Mouse (Mus musculus): ENCODE measurements around the gene Gm20518. TPM values are rescaled to one million over a fixed set of nuclear protein-coding genes. Genes with fewer than 3 reads are reported as not detected.

Gene Gm20518
- polyA plus RNA-seq, 1 experiment, result 0.08 TPM

- Histone ChIP-seq H3K27me3 (ENCODE audit: control insufficient read depth, insufficient read depth, insufficient read length) (peaks cover 31% of the 10 kb centered on the region), H3ac (ENCODE audit: control insufficient read depth, insufficient read length) (no peak overlapping the region)
Observed at GRCm38 (mm10) chr16:17826500-17826899, 65.0 kb downstream of the Gm20518 start.

DNA sequence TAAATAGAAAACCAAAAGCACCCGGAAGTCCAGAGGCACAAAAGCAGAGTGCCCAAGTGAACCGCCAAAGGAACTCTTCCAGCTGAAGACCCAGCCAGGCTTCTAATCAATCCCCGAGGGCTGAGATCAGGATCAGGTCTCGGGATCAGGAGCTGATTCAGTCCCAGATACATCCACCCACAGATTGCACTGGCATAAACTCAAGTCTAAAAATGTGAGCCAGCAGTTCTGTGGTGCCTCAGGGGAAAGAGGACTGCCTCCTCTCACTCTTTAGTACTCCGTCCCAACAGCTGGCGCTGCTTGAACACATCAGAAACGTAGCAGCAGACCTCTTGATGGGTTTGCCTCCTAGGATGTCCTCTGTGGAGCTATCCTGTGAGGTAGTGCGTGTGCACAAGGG lies 74.9 kb downstream of the Gm20518 start:
- no peak for TF ChIP-seq SRF (IDR thresholded peaks at IDR 0.05; ENCODE audit: control insufficient read depth, insufficient read length, low read depth)
- TF ChIP-seq REST (IDR thresholded peaks at IDR 0.05; ENCODE audit: insufficient read depth, insufficient read length), result no peak
- no peak for TF ChIP-seq TCF3 (IDR thresholded peaks at IDR 0.05; ENCODE audit: insufficient read length, low read depth)
- no peak for TF ChIP-seq USF1 (IDR thresholded peaks at IDR 0.05; ENCODE audit: low read depth)
- no peak for TF ChIP-seq POLR2A (IDR thresholded peaks at IDR 0.05; ENCODE audit: insufficient read length, low read depth)
- TF ChIP-seq MYOG (IDR thresholded peaks at IDR 0.05; ENCODE audit: control insufficient read depth in 1 of 3, insufficient read depth in 1 of 3, insufficient read length in 2 of 3, low read depth in 2 of 3), result no peak
- TF ChIP-seq E2F4 (IDR thresholded peaks at IDR 0.05; ENCODE audit: insufficient read depth), result no peak
- TF ChIP-seq TCF12 (IDR thresholded peaks at IDR 0.05; ENCODE audit: insufficient read depth, poor library complexity, severe bottlenecking), result no peak
- TF ChIP-seq CEBPB (IDR thresholded peaks at IDR 0.05; ENCODE audit: insufficient read depth, poor library complexity, severe bottlenecking), result no peak
- no peak for TF ChIP-seq MAX (IDR thresholded peaks at IDR 0.05; ENCODE audit: low read depth)
- no peak for TF ChIP-seq MYOD1 (IDR thresholded peaks at IDR 0.05; ENCODE audit: control insufficient read depth in 1 of 3, insufficient read length in 2 of 3, low read depth in 2 of 3)
- H3K4me2 ChIP-seq (ENCODE audit: low read depth), result no peak overlapping the region
- no peaks in the 10 kb centered on the region for H3K79me2 ChIP-seq (ENCODE audit: control insufficient read depth, insufficient read depth)
- H3K4me3 ChIP-seq, result no peak overlapping the region
- H3K27me3 ChIP-seq (ENCODE audit: control insufficient read depth, insufficient read depth, insufficient read length), result no peaks in the 10 kb centered on the region
- no peaks in the 10 kb centered on the region for H3K36me3 ChIP-seq (ENCODE audit: control insufficient read depth, insufficient read depth)
- no peak overlapping the region for H3ac ChIP-seq (ENCODE audit: control insufficient read depth, insufficient read length)

More at GRCm38 (mm10) chr16:17826500-17826899, 65.0 kb downstream of the Gm20518 start:
- no peak overlapping the region for H3K4me2 ChIP-seq (ENCODE audit: low read depth)
- no peaks in the 10 kb centered on the region for H3K36me3 ChIP-seq (ENCODE audit: control insufficient read depth, insufficient read depth)
- TF ChIP-seq SRF (IDR thresholded peaks at IDR 0.05; ENCODE audit: control insufficient read depth, insufficient read length, low read depth) (no peak), CEBPB (IDR thresholded peaks at IDR 0.05; ENCODE audit: insufficient read depth, poor library complexity, severe bottlenecking) (no peak), MYOG (IDR thresholded peaks at IDR 0.05; ENCODE audit: control insufficient read depth in 1 of 3, insufficient read depth in 1 of 3, insufficient read length in 2 of 3, low read depth in 2 of 3) (no peak), REST (IDR thresholded peaks at IDR 0.05; ENCODE audit: insufficient read depth, insufficient read length) (no peak), TCF3 (IDR thresholded peaks at IDR 0.05; ENCODE audit: insufficient read length, low read depth) (no peak), TCF12 (IDR thresholded peaks at IDR 0.05; ENCODE audit: insufficient read depth, poor library complexity, severe bottlenecking) (no peak), E2F4 (IDR thresholded peaks at IDR 0.05; ENCODE audit: insufficient read depth) (no peak), USF1 (IDR thresholded peaks at IDR 0.05; ENCODE audit: low read depth) (no peak), MAX (IDR thresholded peaks at IDR 0.05; ENCODE audit: low read depth) (no peak), POLR2AphosphoS2 (IDR thresholded peaks at IDR 0.05; ENCODE audit: insufficient read length, low read depth) (no peak), MYOD1 (IDR thresholded peaks at IDR 0.05; ENCODE audit: control insufficient read depth in 1 of 3, insufficient read length in 2 of 3, low read depth in 2 of 3) (no peak), POLR2A (IDR thresholded peaks at IDR 0.05; ENCODE audit: insufficient read length, low read depth) (no peak)
- no peak overlapping the region for H3K4me3 ChIP-seq
- H3K79me2 ChIP-seq (ENCODE audit: control insufficient read depth, insufficient read depth), result no peaks in the 10 kb centered on the region

- no peaks in the 10 kb centered on the region for H3K79me2 ChIP-seq (ENCODE audit: control insufficient read depth, insufficient read depth)
- H3K27me3 ChIP-seq (ENCODE audit: control insufficient read depth, insufficient read depth, insufficient read length), result no peaks in the 10 kb centered on the region
- peak overlapping the region; percentile 54 for H3K4me2 ChIP-seq (ENCODE audit: low read depth)
- peak in 1 of 3 experiments; percentile 38 for TF ChIP-seq MYOD1 (IDR thresholded peaks at IDR 0.05; ENCODE audit: control insufficient read depth in 1 of 3, insufficient read length in 2 of 3, low read depth in 2 of 3)
- TF ChIP-seq CEBPB (IDR thresholded peaks at IDR 0.05; ENCODE audit: insufficient read depth, poor library complexity, severe bottlenecking), result 0 out of 2 replicates have a peak, but pooled peaks have one; percentile 52
- peak in 1 of 3 experiments; percentile 38 for TF ChIP-seq MYOG (IDR thresholded peaks at IDR 0.05; ENCODE audit: control insufficient read depth in 1 of 3, insufficient read depth in 1 of 3, insufficient read length in 2 of 3, low read depth in 2 of 3)
- TF ChIP-seq MAX (IDR thresholded peaks at IDR 0.05; ENCODE audit: low read depth), result no peak
- no peak for TF ChIP-seq POLR2A (IDR thresholded peaks at IDR 0.05; ENCODE audit: insufficient read length, low read depth)
- H3K4me3 ChIP-seq, result no peak overlapping the region
- H3ac ChIP-seq (ENCODE audit: control insufficient read depth, insufficient read length), result peak overlapping the region; percentile 0
- H3K36me3 ChIP-seq (ENCODE audit: control insufficient read depth, insufficient read depth), result no peaks in the 10 kb centered on the region
Observed at GRCm38 (mm10) chr16:17815411-17816402, 75.8 kb downstream of the Gm20518 start.

- no peak overlapping the region for H3K4me2 ChIP-seq (ENCODE audit: low read depth)
Observed at GRCm38 (mm10) chr16:17813173-17813572, 78.3 kb downstream of the Gm20518 start.

More at GRCm38 (mm10) chr16:17813173-17813572, 78.3 kb downstream of the Gm20518 start:
- Histone ChIP-seq H3K79me2 (ENCODE audit: control insufficient read depth, insufficient read depth) (no peaks in the 10 kb centered on the region), H3ac (ENCODE audit: control insufficient read depth, insufficient read length) (no peak overlapping the region), H3K4me3 (no peak overlapping the region), H3K36me3 (ENCODE audit: control insufficient read depth, insufficient read depth) (no peaks in the 10 kb centered on the region), H3K27me3 (ENCODE audit: control insufficient read depth, insufficient read depth, insufficient read length) (no peaks in the 10 kb centered on the region)
- no peak for TF ChIP-seq MYOG (IDR thresholded peaks at IDR 0.05; ENCODE audit: control insufficient read depth in 1 of 3, insufficient read depth in 1 of 3, insufficient read length in 2 of 3, low read depth in 2 of 3)
- TF ChIP-seq REST (IDR thresholded peaks at IDR 0.05; ENCODE audit: insufficient read depth, insufficient read length), result no peak
- TF ChIP-seq CEBPB (IDR thresholded peaks at IDR 0.05; ENCODE audit: insufficient read depth, poor library complexity, severe bottlenecking), result no peak
- no peak for TF ChIP-seq TCF12 (IDR thresholded peaks at IDR 0.05; ENCODE audit: insufficient read depth, poor library complexity, severe bottlenecking)
- TF ChIP-seq USF1 (IDR thresholded peaks at IDR 0.05; ENCODE audit: low read depth), result no peak
- no peak for TF ChIP-seq SRF (IDR thresholded peaks at IDR 0.05; ENCODE audit: control insufficient read depth, insufficient read length, low read depth)
- TF ChIP-seq MYOD1 (IDR thresholded peaks at IDR 0.05; ENCODE audit: control insufficient read depth in 1 of 3, insufficient read length in 2 of 3, low read depth in 2 of 3), result no peak
- no peak for TF ChIP-seq POLR2AphosphoS2 (IDR thresholded peaks at IDR 0.05; ENCODE audit: insufficient read length, low read depth)
- TF ChIP-seq TCF3 (IDR thresholded peaks at IDR 0.05; ENCODE audit: insufficient read length, low read depth), result no peak
- no peak for TF ChIP-seq MAX (IDR thresholded peaks at IDR 0.05; ENCODE audit: low read depth)
- no peak for TF ChIP-seq POLR2A (IDR thresholded peaks at IDR 0.05; ENCODE audit: insufficient read length, low read depth)
- TF ChIP-seq E2F4 (IDR thresholded peaks at IDR 0.05; ENCODE audit: insufficient read depth), result no peak
